Mouse (Mus musculus): ENCODE data around the gene Fadd. TPM values are rescaled to one million over a fixed set of nuclear protein-coding genes. Genes with fewer than 3 reads are reported as not detected.

Fadd gene
- total and polyA plus RNA-seq, 3 experiments = 7.2 to 11.6 TPM; not detected in 1

GRCm38 (mm10) chr7:144568091-144568490, 14.2 kb downstream of the Fadd start:
- Histone ChIP-seq H3K79me2 (ENCODE audit: control insufficient read depth, insufficient read depth, low read length, poor library complexity) (no peaks in the 10 kb centered on the region), H3K9ac (ENCODE audit: control insufficient read depth, low read depth, low read length, poor library complexity, severe bottlenecking) (no peak overlapping the region), H3K36me3 (ENCODE audit: control insufficient read depth in 1 of 2, insufficient read depth in 2 of 2, low read length in 2 of 2) (no peaks in the 10 kb centered on the region), H3K4me1 (ENCODE audit: control insufficient read depth in 1 of 2, insufficient read depth in 2 of 2, low read length in 2 of 2) (no peaks in the 10 kb centered on the region), H3K4me3 (ENCODE audit: control insufficient read depth in 1 of 2, insufficient read depth in 1 of 2, low read depth in 2 of 2, low read length in 2 of 2) (no peak overlapping the region), H3K27me3 (ENCODE audit: control insufficient read depth in 1 of 2, insufficient read depth in 2 of 2, low read length in 2 of 2) (no peaks in the 10 kb centered on the region), H3K9me3 (replicated peaks; ENCODE audit: insufficient read depth, low read length) (no peaks in the 10 kb centered on the region), H3K27ac (ENCODE audit: control insufficient read depth, low read depth, low read length) (no peak overlapping the region)
- TF ChIP-seq POLR2AphosphoS5 (IDR thresholded peaks at IDR 0.05; ENCODE audit: borderline replicate concordance, low read depth, low read length) (no peak), E2F4 (IDR thresholded peaks at IDR 0.05; ENCODE audit: borderline replicate concordance, low read depth, low read length) (no peak), NELFE (IDR thresholded peaks at IDR 0.05; ENCODE audit: low read depth, low read length) (no peak), TCF12 (IDR thresholded peaks at IDR 0.05; ENCODE audit: low read depth, low read length) (no peak), RAD21 (IDR thresholded peaks at IDR 0.05; ENCODE audit: low read depth, low read length) (no peak), GATA1 (IDR thresholded peaks at IDR 0.05; ENCODE audit: low read depth, low read length) (no peak), EP300 (IDR thresholded peaks at IDR 0.05; ENCODE audit: low read depth in 1 of 2, low read length in 2 of 2) (no peak), MYC (IDR thresholded peaks at IDR 0.05; ENCODE audit: low read depth, low read length) (no peak), MEF2A (IDR thresholded peaks at IDR 0.05; ENCODE audit: extremely low read depth, insufficient replicate concordance, low read depth, low read length, poor library complexity, severe bottlenecking) (no peak), RCOR1 (IDR thresholded peaks at IDR 0.05; ENCODE audit: low read depth, low read length) (no peak), GABPA (IDR thresholded peaks at IDR 0.05; ENCODE audit: low read depth, low read length) (no peak), ETS1 (IDR thresholded peaks at IDR 0.05; ENCODE audit: low read depth, low read length) (no peak), UBTF (IDR thresholded peaks at IDR 0.05; ENCODE audit: borderline replicate concordance, insufficient read depth, low read depth, low read length) (no peak), JUND (IDR thresholded peaks at IDR 0.05; ENCODE audit: low read depth, low read length) (no peak), ZMIZ1 (IDR thresholded peaks at IDR 0.05; ENCODE audit: low read depth, low read length) (no peak), USF1 (IDR thresholded peaks at IDR 0.05; ENCODE audit: low read depth, low read length) (no peak), MAZ (IDR thresholded peaks at IDR 0.05; ENCODE audit: low read depth, low read length) (no peak), MXI1 (IDR thresholded peaks at IDR 0.05; ENCODE audit: low read depth, low read length) (no peak), TAL1 (IDR thresholded peaks at IDR 0.05; ENCODE audit: low read length) (no peak), MYB (IDR thresholded peaks at IDR 0.05; ENCODE audit: low read depth, low read length) (no peak)
- DNase-seq (ENCODE audit: low read depth, low spot score) = peak; percentile 20
